Mouse (Mus musculus): ENCODE results near the gene Trim34b. TPM values are rescaled to one million over a fixed set of nuclear protein-coding genes. Genes with fewer than 3 reads are reported as not detected.

Gene Trim34b
- polyA plus RNA-seq (2017; shearing (Covaris generic)) = 1.8 TPM

GRCm38 (mm10) chr7:104329171-104329570, at the start of gene Trim34b:
Gene Trim34b (plus strand): TSS chr7:104329471.

GRCm38 (mm10) chr7:104287576-104288443, 41.5 kb upstream of the Trim34b start, which contains the start of gene Trim5:
Gene Trim5 (minus strand): TSS chr7:104288094.

GRCm38 (mm10) chr7:104315369-104316080, 13.7 kb upstream of the Trim34b start, which contains the start of gene Trim12a:
Gene Trim12a (minus strand): TSS chr7:104315466.

GRCm38 (mm10) chr7:104352717-104353599, 23.7 kb downstream of the Trim34b start, which contains the start of gene Trim12c:
Gene Trim12c (minus strand): TSS chr7:104353362.

GRCm38 (mm10) chr7:104369736-104370414, 40.6 kb downstream of the Trim34b start, which contains the start of gene Trim30b:
Gene Trim30b (minus strand): TSS chr7:104369884.

Other genes starting within 250 kb of the Trim34b start
- gene Olfr645, start 244.0 kb upstream of the Trim34b start, polyA plus RNA-seq (2017; shearing (Covaris generic)) = not detected
- not detected for gene Olfr646, start 224.6 kb upstream of the Trim34b start, polyA plus RNA-seq (2017; shearing (Covaris generic))
- not detected for gene Ubqln5, start 199.6 kb upstream of the Trim34b start, polyA plus RNA-seq (2017; shearing (Covaris generic))
- not detected for gene Olfr643, start 192.1 kb upstream of the Trim34b start, polyA plus RNA-seq (2017; shearing (Covaris generic))
- not detected for gene Ubqln3, start 186.2 kb upstream of the Trim34b start, polyA plus RNA-seq (2017; shearing (Covaris generic))
- not detected for gene Ubqlnl, start 178.9 kb upstream of the Trim34b start, polyA plus RNA-seq (2017; shearing (Covaris generic))
- gene Olfm5, start 164.6 kb upstream of the Trim34b start, polyA plus RNA-seq (2017; shearing (Covaris generic)) = not detected
- gene Olfr648, start 146.1 kb upstream of the Trim34b start, polyA plus RNA-seq (2017; shearing (Covaris generic)) = 0.17 TPM
- gene Olfr649, start 133.5 kb upstream of the Trim34b start, polyA plus RNA-seq (2017; shearing (Covaris generic)) = not detected
- gene Trim6, start 110.7 kb upstream of the Trim34b start, polyA plus RNA-seq (2017; shearing (Covaris generic)) = 1.9 TPM
- 46.0 TPM for gene Trim34a, start 85.0 kb upstream of the Trim34b start, polyA plus RNA-seq (2017; shearing (Covaris generic))
- 37.0 TPM for gene Trim5, start 41.4 kb upstream of the Trim34b start, polyA plus RNA-seq (2017; shearing (Covaris generic))
- 153 TPM for gene Trim12a, start 14.0 kb upstream of the Trim34b start, polyA plus RNA-seq (2017; shearing (Covaris generic))
- gene Trim12c, start 23.9 kb downstream of the Trim34b start, polyA plus RNA-seq (2017; shearing (Covaris generic)) = 26.2 TPM
- gene Trim30b, start 40.4 kb downstream of the Trim34b start, polyA plus RNA-seq (2017; shearing (Covaris generic)) = 1.3 TPM
- 0.72 TPM for gene Trim30c, start 71.4 kb downstream of the Trim34b start, polyA plus RNA-seq (2017; shearing (Covaris generic))
- gene Trim30a, start 135.7 kb downstream of the Trim34b start, polyA plus RNA-seq (2017; shearing (Covaris generic)) = 62.1 TPM
- gene Trim30d, start 178.4 kb downstream of the Trim34b start, polyA plus RNA-seq (2017; shearing (Covaris generic)) = 17.5 TPM
- gene Olfr651, start 220.7 kb downstream of the Trim34b start, polyA plus RNA-seq (2017; shearing (Covaris generic)) = not detected
- gene Olfr652, start 231.4 kb downstream of the Trim34b start, polyA plus RNA-seq (2017; shearing (Covaris generic)) = 0.12 TPM
- not detected for gene Olfr653, start 247.8 kb downstream of the Trim34b start, polyA plus RNA-seq (2017; shearing (Covaris generic))